Mouse (Mus musculus) testis, adult 2 months (tissue): ENCODE data around the gene Cnot4.
A peak's percentile ranks its signal among the peaks of the same experiment; 100 is the strongest.

Experiments used
- CTCF ChIP-seq: fragments of 200-500 bp; IDR thresholded peaks from 2 replicates; pipeline ENCODE4 v1.5.1; 2012; ENCODE audit warnings: low read depth, mild to moderate bottlenecking, inconsistent platforms, low read length, moderate library complexity; ENCODE audit not compliant: control insufficient read depth, insufficient read depth, insufficient replicate concordance
- POLR2A ChIP-seq: fragments of 200-500 bp; IDR thresholded peaks from 2 replicates; pipeline ENCODE4 v1.6.1; 2012; ENCODE audit warnings: low read depth, mild to moderate bottlenecking, inconsistent platforms, low read length, moderate library complexity; ENCODE audit not compliant: control insufficient read depth

GRCm38 (mm10) chr6:35133579-35134488 is at the start of gene Cnot4:
- peak; percentile 97 for TF ChIP-seq POLR2A
- TF ChIP-seq CTCF = no peak
